8 mouse cellular contexts compared by ENCODE assay signal in the genomic region with DNA sequence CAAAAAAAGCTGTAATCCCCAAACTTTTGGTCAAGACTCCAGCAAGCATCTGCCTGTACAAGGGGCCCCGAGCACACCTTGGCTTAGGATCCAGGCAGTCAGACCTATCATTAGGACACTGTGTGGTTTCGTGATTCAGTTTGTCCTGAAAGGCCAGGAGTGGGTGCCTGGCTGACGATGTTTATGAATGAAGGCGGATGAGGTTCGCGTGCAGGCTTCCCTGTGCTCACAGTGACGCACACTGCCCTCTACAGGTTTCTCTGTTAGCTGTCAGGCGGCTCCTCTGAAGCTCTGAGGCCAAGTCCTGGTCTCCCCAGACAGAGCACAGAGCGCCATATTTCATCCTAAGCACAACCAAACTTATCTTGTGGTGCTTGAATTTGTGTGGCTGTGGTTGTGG. TPM values are rescaled to one million over a fixed set of nuclear protein-coding genes. Genes with fewer than 3 reads are reported as not detected.
A peak's percentile ranks its signal among the peaks of the same experiment; 100 is the strongest.
DNase-seq lines count a peak whose midpoint lies in the region; ATAC-seq lines count a peak whose summit lies in the region.

No protein-coding gene starts in this region.

- H3K9me3 ChIP-seq in heart, embryonic 14.5 days (ENCODE audit: control insufficient read depth, low read length), result no peaks in the 10 kb centered on the region
- H3K9me3 ChIP-seq in liver, embryonic 13.5 days (replicated peaks), result no peaks in the 10 kb centered on the region
- no peaks in the 10 kb centered on the region for H3K9me3 ChIP-seq in stomach, embryonic 16.5 days (replicated peaks; ENCODE audit: control insufficient read depth, low read length)

- 0 out of 2 replicates have a peak, but pooled peaks have one; percentile 18 for ATAC-seq in heart, embryonic 14.5 days (ENCODE audit: insufficient number of reproducible peaks, insufficient read depth, low FRiP score, low read depth)
- peak; percentile 46; the same call in 1 of the 2 replicates for ATAC-seq in liver, embryonic 13.5 days (ENCODE audit: low read depth)
- peak; percentile 28 for ATAC-seq in stomach, embryonic 16.5 days (ENCODE audit: insufficient read depth, low FRiP score)

- peak; percentile 77 to 85 for DNase-seq in CD8-positive naive resting alpha-beta T cell, adult 2 months (ENCODE audit: low read depth in 2 of 2, low spot score in 2 of 2)
- DNase-seq in c-Kit-negative CD71-positive TER-119-positive erythroid progenitor cells, embryonic 14.5 days (ENCODE audit: low read depth, low spot score), result peak; percentile 54
- peak; percentile 78 for DNase-seq in fibroblast of lung, adult 2 months (ENCODE audit: low read depth)
- peak; percentile 91 for DNase-seq in kidney, postnatal 14 days
- peak; percentile 68 for DNase-seq in liver, embryonic 13.5 days
- DNase-seq in neural tube, embryonic 10.5 days (ENCODE audit: extremely low spot score, low spot score), result peak; percentile 84

- H3K27ac ChIP-seq in heart, embryonic 14.5 days (replicated peaks in 1 of 2; ENCODE audit: control insufficient read depth in 1 of 2, insufficient read depth in 1 of 2, low read depth in 2 of 2, low read length in 2 of 2), result peak overlapping the region; percentile 95 to 97
- H3K27ac ChIP-seq in liver, embryonic 13.5 days, result peak overlapping the region; percentile 86
- peak overlapping the region; percentile 99 for H3K27ac ChIP-seq in stomach, embryonic 16.5 days (ENCODE audit: low read length)

- peak overlapping the region; percentile 89 for H3K9ac ChIP-seq in heart, embryonic 14.5 days (ENCODE audit: low read length)
- peak overlapping the region; percentile 78 for H3K9ac ChIP-seq in liver, embryonic 13.5 days
- peak overlapping the region; percentile 91 for H3K9ac ChIP-seq in stomach, embryonic 16.5 days (ENCODE audit: low read length)

- no peaks in the 10 kb centered on the region for H3K36me3 ChIP-seq in heart, embryonic 14.5 days (ENCODE audit: control insufficient read depth, insufficient read depth, low read length)
- no peaks in the 10 kb centered on the region for H3K36me3 ChIP-seq in liver, embryonic 13.5 days
- no peaks in the 10 kb centered on the region for H3K36me3 ChIP-seq in stomach, embryonic 16.5 days (ENCODE audit: control insufficient read depth, insufficient read depth, low read length)

- H3K4me3 ChIP-seq in heart, embryonic 14.5 days (ENCODE audit: control insufficient read depth in 1 of 2, insufficient read depth in 1 of 2, low read depth in 1 of 2, low read length in 2 of 2), result peak overlapping the region; percentile 81 to 86
- peak overlapping the region; percentile 89 for H3K4me3 ChIP-seq in liver, embryonic 13.5 days (replicated peaks)
- H3K4me3 ChIP-seq in stomach, embryonic 16.5 days (replicated peaks; ENCODE audit: low read length), result peak overlapping the region; percentile 79

- 3% methylated on average over 9 of the region's 9 CpGs for WGBS in heart, embryonic 14.5 days
- WGBS in liver, embryonic 13.5 days (ENCODE audit: insufficient replicate concordance), result 2% methylated on average over 9 of the region's 9 CpGs
- 1% methylated on average over 9 of the region's 9 CpGs for WGBS in stomach, embryonic 16.5 days

- H3K4me1 ChIP-seq in heart, embryonic 14.5 days (ENCODE audit: control insufficient read depth in 2 of 2, insufficient read depth in 2 of 2, low read length in 2 of 2), result peaks cover 29 to 49% of the 10 kb centered on the region in 2 experiments
- peaks cover 41% of the 10 kb centered on the region for H3K4me1 ChIP-seq in liver, embryonic 13.5 days (replicated peaks)
- H3K4me1 ChIP-seq in stomach, embryonic 16.5 days (ENCODE audit: control insufficient read depth, insufficient read depth, low read length), result peaks cover 39% of the 10 kb centered on the region

- H3K4me2 ChIP-seq in heart, embryonic 14.5 days (ENCODE audit: low read length), result peak overlapping the region; percentile 94
- peak overlapping the region; percentile 99 for H3K4me2 ChIP-seq in liver, embryonic 13.5 days
- peak overlapping the region; percentile 91 for H3K4me2 ChIP-seq in stomach, embryonic 16.5 days (ENCODE audit: low read depth, low read length)

- H3K27me3 ChIP-seq in heart, embryonic 14.5 days (ENCODE audit: control insufficient read depth, insufficient read depth, low read length), result no peaks in the 10 kb centered on the region
- H3K27me3 ChIP-seq in liver, embryonic 13.5 days, result peaks cover 48% of the 10 kb centered on the region
- no peaks in the 10 kb centered on the region for H3K27me3 ChIP-seq in stomach, embryonic 16.5 days (ENCODE audit: control insufficient read depth, insufficient read depth, low read length)

RNA-seq across cellular contexts. Expression of a gene that starts 1.0 kb away (rescaled TPM):
- polyA plus RNA-seq in heart, embryonic 14.5 days (2014; fragmentation: Nextera tagmentation; extraction: Ambion mirVana), result 4.0 and 4.3 TPM in 2 replicates
- polyA plus RNA-seq in liver, embryonic 13.5 days (2015; fragmentation: Nextera tagmentation; extraction: Ambion mirVana), result 1.2 and 1.3 TPM in 2 replicates
- polyA plus RNA-seq in stomach, embryonic 16.5 days (2015; fragmentation: Nextera tagmentation; extraction: Ambion mirVana), result 6.2 and 7.3 TPM in 2 replicates

RNA-seq across cellular contexts. Expression of a gene that starts 2.2 kb away (rescaled TPM):
- not detected in 2 replicates for polyA plus RNA-seq in heart, embryonic 14.5 days (2014; fragmentation: Nextera tagmentation; extraction: Ambion mirVana)
- polyA plus RNA-seq in liver, embryonic 13.5 days (2015; fragmentation: Nextera tagmentation; extraction: Ambion mirVana), result not detected in 2 replicates
- polyA plus RNA-seq in stomach, embryonic 16.5 days (2015; fragmentation: Nextera tagmentation; extraction: Ambion mirVana), result not detected in 2 replicates

RNA-seq across cellular contexts. Expression of a gene that starts 4.4 kb away (rescaled TPM):
- polyA plus RNA-seq in heart, embryonic 14.5 days (2014; fragmentation: Nextera tagmentation; extraction: Ambion mirVana), result not detected in 2 replicates
- polyA plus RNA-seq in liver, embryonic 13.5 days (2015; fragmentation: Nextera tagmentation; extraction: Ambion mirVana), result not detected in 2 replicates
- polyA plus RNA-seq in stomach, embryonic 16.5 days (2015; fragmentation: Nextera tagmentation; extraction: Ambion mirVana), result not detected in 2 replicates

RNA-seq across cellular contexts. Expression of a gene that starts 9.6 kb away (rescaled TPM):
- not detected in 2 replicates for polyA plus RNA-seq in heart, embryonic 14.5 days (2014; fragmentation: Nextera tagmentation; extraction: Ambion mirVana)
- polyA plus RNA-seq in liver, embryonic 13.5 days (2015; fragmentation: Nextera tagmentation; extraction: Ambion mirVana), result not detected in 2 replicates
- not detected in 2 replicates for polyA plus RNA-seq in stomach, embryonic 16.5 days (2015; fragmentation: Nextera tagmentation; extraction: Ambion mirVana)

RNA-seq across cellular contexts. Expression of a gene that starts 19.4 kb away (rescaled TPM):
- polyA plus RNA-seq in heart, embryonic 14.5 days (2014; fragmentation: Nextera tagmentation; extraction: Ambion mirVana), result not detected in 2 replicates
- not detected in 2 replicates for polyA plus RNA-seq in liver, embryonic 13.5 days (2015; fragmentation: Nextera tagmentation; extraction: Ambion mirVana)
- polyA plus RNA-seq in stomach, embryonic 16.5 days (2015; fragmentation: Nextera tagmentation; extraction: Ambion mirVana), result not detected in 2 replicates

Comparison
In these comparisons a context has a peak if more than half of its experiments do, and no peak if none do; other contexts are left out.
1. Peak in every context shown above with its lines: DNase-seq, ATAC-seq, H3K4me3 ChIP-seq and H3K27ac ChIP-seq.